Mouse (Mus musculus) heart, adult 9 months (tissue): ENCODE measurements around the gene Pmvk.
"Not testable (repeated sequence)": the region's sequence is repeated elsewhere in the genome, so short reads cannot be mapped to it uniquely, and the experiment has no call there.

Experiments used
- DNase-seq, 2 experiments: peaks; one replicate each; pipeline ENCODE4 v3.0.0; 2022; ENCODE audit warnings: low spot score in 2 of 2

Pmvk gene

DNA sequence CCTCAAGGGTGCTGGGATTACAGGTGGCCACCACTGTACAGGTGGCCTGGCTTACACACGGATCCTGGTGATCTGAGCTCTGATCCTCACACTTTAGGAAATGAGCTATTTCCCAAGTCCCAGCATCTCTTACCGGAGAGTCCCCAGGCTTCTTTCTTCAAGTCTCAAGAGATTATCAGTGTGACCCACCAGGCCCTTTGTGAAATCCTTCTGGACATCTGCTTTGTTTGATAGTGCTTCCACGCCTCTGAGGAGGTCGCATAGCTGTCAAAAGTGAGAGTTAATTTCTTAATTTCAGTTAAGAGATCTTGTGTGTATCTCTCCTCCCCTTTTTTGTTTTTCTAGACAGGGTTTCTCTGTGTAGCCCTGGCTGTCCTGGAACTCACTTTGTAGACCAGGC, 28.5 kb upstream of the Pmvk start:
- DNase-seq, result no peak

DNA sequence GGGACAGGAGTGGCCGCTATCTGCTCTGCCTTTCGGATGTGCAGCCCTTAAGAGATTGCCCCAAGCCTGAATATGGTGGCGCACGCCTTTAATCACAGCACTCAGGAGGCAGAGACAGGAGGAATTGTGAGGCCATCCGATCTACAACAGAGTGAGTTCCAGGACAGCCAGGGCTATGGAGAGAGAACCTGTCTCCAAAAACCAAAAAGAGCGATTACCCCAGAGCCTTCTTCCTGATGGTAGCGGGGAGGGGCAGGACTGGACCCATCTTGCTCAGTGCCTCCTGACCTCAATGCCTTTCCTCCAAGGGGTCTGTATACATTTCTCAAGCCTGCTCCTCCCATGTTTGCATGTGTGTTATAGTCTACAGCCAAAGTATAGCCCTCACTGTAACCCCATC, 25.3 kb upstream of the Pmvk start:
- DNase-seq, result not testable (repeated sequence)

- DNase-seq, result peak; percentile 97 to 98
These were observed 23.9 kb upstream of the Pmvk start, which contains the start of gene Pygo2 for GRCm38 (mm10) chr3:89430171-89431159. Pygo2 (plus strand) TSS chr3:89430214.

DNA sequence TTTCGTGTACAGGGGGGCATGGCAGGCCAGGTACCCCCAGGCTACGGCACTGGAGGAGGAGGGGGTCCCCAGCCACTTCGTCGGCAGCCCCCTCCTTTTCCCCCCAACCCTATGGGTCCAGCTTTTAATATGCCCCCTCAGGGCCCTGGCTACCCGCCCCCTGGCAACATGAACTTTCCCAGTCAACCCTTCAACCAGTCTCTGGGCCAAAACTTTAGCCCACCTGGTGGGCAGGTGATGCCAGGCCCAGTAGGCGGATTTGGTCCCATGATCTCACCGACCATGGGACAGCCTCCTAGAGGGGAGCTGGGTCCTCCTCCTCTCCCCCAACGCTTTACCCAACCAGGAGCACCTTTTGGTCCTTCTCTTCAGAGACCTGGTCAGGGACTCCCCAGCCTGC, 21.7 kb upstream of the Pmvk start:
- no peak for DNase-seq

- no peak for DNase-seq
These were observed 19.8 kb upstream of the Pmvk start for GRCm38 (mm10) chr3:89434532-89434931.

- DNase-seq, result no peak
These were observed 19.3 kb upstream of the Pmvk start for GRCm38 (mm10) chr3:89435041-89435440.

DNA sequence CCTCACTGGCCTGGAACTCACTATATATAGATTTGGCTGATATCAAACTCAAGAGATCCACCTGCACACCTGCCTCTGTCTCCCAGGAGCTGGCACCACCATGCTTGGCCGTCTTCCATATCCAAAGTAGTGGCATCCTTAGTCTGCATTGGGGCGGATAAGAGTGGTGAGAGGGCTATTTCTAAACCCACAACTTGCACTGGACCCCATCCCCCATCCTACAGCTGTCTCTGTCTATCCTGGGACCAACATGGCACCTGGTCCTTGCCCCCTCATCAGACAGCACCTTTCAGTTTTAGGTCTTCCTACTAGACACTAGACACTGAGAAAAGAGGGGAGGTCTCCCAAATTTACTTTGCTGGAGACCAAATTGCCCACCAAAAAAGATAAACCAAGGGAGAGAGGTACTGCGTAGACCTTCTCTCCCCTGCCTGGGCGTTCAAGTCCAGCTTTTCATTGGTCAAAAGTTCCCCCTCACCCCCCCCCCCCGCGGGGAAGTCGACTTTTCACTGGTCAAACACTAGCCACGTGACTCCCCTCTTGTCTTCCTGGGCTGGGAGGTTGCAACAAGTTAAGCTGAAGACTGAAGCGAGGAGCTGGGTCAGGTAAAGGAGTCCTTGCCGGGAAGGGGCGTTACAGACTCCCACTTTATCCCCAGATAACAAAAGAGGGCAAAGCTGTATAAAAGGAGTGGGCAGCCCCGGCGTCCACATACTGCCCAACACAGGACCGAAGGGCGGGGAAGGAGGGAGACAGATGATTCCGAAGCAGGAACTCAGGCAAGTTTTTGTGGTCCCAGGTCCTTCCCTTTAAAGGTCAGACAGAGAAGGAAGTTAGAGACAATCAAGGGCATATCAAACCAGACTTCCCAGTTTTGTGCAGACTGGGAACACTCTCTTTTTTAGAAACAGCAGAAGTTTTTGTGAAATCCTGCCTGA, 17.9 kb upstream of the Pmvk start, which contains the start of gene Pbxip1:
Gene Pbxip1, plus strand, starts transcription at position 531 of the 938 bp plus-strand sequence.
- peak; percentile 70 to 81 for DNase-seq

DNA sequence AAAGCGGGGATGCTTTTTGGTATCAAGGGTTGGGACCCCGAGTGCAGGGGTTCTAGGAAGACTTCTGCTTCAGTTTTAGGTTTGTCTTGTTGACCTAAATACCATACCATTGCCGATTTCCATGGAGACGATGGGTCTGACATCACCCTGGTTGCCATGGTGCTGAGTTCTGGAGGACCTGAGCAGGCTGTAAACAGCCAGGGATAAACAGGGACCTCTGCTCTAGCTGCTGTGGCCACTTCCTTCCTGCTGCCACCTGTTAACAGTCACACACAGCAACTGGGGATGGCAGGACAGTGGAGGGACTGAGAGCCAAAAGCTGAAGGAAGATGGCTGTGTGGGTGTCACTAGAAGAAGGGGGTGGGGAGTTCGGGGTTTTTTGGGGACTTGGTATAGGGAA, 17.1 kb upstream of the Pmvk start:
- DNase-seq, result no peak

- DNase-seq, result no peak
These were observed 13.7 kb upstream of the Pmvk start for GRCm38 (mm10) chr3:89440691-89441090.

DNA sequence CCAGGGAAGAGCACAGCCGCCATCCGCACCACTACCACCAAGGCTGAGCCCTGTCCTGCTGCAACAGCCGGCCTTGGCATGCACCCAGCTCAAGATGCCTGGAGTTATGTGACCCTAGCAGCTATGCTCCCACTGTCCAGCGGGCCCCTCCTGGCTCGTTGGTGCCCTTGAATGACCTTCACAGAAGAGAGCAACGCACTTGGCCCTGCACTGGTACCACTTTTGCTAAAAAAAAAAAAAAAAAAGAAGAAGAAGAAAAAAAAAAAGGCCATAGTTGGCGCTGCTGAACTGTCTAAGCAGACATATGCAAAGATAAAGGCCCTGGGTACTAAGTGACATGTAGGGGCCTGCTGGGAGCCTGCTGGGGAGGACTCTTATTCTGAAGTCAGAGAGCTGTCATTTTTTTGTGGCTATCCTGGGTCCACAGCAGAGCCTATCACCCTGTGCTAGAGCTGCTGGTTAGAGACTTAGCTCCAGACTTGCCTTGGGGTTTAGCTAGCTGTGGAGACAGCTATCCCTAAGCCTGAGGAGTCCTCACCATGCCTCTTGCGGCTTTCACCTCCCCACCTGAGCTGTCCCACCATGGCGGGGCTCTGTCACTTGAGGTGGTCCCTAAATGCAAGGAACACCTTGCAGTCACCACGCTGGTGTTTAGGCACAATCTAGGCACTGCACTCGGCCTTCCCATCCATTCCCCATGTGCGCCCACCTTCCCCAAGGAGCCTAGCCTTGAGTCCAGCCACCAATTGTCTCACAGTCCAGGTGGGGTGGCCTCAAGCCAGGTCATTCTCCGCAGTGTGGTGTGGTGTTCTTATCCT, 5.4 kb upstream of the Pmvk start:
- no peak for DNase-seq

GRCm38 (mm10) chr3:89449541-89449940, 4.8 kb upstream of the Pmvk start:
- peak in 1 of 2 experiments; percentile 63 for DNase-seq

- DNase-seq, result no peak
These were observed 2.4 kb upstream of the Pmvk start for GRCm38 (mm10) chr3:89451916-89452315.

- no peak for DNase-seq
These were observed 1.5 kb downstream of the Pmvk start for GRCm38 (mm10) chr3:89455786-89456285.

GRCm38 (mm10) chr3:89456726-89457665, 2.7 kb downstream of the Pmvk start:
- peak in 1 of 2 experiments; percentile 39 for DNase-seq

DNA sequence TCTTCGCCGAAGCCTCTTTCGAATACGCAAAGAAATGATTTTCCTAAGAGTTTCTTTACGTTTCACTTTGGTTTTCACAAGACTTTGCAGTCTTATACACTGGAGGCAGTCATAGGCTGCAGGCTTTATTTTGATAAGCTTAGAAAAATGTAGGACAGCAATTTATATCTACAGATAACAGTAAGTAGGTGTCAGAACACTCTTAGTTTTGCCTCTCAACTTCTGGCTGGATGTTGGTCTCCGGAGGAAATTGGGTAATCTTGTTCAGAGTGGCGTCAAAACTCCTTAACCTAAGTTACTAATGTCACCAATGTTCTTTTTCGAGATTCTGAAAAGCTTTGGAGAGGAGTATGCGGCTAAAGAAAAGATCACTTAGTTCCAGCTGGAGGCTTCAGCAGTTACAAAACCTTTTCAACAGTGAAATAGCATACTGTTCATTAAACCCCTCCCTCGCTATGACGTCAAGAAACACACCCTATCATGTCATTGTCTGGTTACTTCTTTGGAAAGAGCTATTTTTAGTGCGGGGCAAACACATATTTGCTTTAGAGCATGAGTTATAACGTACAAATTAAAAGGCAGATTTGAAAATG, 4.1 kb downstream of the Pmvk start:
- no peak for DNase-seq

DNA sequence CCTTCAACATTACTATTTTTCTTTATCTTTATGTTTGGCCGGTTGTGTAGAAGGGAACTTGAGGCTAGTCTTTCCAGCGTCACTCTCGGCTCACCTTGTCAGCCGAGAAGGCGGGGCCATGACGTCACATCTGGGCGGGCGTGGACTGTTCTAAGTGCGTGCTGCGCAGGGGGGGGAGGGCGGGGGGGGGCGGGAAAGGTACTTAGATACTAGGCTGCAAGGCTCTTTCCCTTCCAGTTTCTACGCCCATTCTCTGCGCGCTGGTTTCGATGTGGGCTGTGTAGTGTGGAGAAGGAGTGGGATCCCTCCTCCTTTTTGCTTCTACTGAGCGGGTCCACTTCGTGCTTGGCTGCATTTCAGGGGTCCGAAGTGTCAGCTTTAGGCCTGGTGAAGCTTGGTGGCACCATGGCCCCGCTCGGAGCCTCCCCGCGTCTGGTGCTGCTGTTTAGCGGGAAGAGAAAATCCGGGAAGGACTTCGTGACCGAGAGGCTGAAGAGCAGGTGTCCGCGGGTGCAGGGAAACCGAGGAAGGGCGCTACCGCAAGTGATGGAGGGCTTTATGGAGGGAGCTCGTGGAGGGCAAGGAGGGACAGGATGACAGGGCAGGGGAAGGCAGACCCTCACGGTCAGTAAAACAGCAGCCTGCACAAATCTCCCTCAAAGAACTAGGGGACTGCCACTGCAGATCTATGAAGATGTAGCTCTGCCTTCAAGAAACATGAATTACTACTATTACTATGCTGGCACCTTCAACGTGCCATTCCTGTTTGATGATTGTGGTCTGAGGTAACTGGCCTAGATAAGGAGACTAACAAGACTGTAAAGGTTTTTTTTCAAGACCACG, 4.8 kb downstream of the Pmvk start:
- DNase-seq, result peak; percentile 80 to 90

DNA sequence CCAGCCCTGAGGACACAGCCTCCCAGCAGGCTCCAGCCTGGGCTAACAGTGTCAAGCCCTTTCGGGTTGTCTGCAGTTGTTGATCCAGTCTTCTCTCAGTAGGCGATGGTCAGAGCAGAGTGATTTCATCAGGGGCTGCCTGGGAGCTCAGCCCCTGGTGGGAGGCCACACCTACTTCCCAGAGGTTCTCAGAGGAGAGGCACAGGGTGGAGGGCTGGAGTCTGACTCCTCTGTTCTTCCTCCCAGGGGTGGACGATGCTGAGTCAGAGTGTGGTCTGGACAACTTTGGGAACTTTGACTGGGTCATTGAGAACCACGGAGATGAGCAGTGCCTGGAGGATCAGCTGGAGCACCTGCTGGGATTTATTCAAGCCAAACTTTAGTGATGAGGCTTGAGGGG, 13.9 kb downstream of the Pmvk start:
- no peak for DNase-seq

- DNase-seq, result no peak
These were observed 17.9 kb downstream of the Pmvk start for GRCm38 (mm10) chr3:89472280-89472679.

- DNase-seq, result no peak
These were observed 19.5 kb downstream of the Pmvk start for GRCm38 (mm10) chr3:89473838-89474237.
